Mouse (Mus musculus): ENCODE measurements around the gene Tbc1d10b. TPM values are rescaled to one million over a fixed set of nuclear protein-coding genes. Genes with fewer than 3 reads are reported as not detected.
A peak's percentile ranks its signal among the peaks of the same experiment; 100 is the strongest.

Tbc1d10b gene
- total RNA-seq, 2 experiments from 2014 or later = 20.8 to 21.6 TPM

DNA sequence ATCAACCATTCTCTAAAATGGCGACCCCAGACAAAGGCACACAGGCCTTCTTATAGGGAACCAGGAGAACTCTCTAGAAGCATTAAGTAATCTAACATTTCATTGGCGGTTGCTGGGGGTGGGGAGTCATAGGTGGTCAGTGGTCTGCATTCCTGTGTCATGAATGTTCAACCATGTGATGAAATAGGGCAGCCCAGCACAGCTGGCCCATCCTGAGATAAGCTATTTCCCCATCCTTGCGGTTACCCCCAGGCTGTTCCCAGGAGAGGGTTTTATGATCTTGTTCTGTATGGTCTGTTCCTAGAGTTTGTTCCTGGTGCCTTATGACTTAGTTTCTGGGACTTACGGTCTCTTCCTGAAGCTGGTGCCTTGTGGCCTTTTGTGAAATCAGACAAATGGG, 50.7 kb downstream of the Tbc1d10b start:
- DNase-seq = peak; percentile 22 to 54

- no peak for DNase-seq
Observed at GRCm38 (mm10) chr7:127153477-127153876, 54.8 kb downstream of the Tbc1d10b start.

GRCm38 (mm10) chr7:127152464-127152863, 55.8 kb downstream of the Tbc1d10b start:
- no peak for DNase-seq

DNA sequence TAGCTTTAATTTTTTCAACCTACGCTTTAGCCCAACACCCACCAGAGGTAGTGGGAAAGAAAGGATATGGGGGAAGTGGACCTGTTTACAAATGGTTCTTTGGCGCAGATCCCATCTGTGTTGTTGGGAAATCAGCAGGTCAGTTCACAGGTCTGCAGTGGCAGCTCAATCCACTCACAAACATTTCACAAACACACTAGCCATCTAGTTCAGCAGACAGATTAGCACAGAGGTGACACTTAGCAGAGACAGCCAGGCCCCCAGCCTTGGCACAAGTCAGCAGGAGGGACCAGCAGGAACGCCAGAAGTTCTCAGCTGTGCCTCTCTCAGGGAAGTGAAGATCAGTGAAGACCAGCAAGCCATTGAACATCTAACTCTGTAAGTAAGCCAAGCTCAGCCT, 60.4 kb downstream of the Tbc1d10b start:
- no peak for DNase-seq

Other genes starting within 250 kb of the Tbc1d10b start
- 10 to 100 TPM; 43.2 to 45.2 TPM for gene Cdipt, start 232.6 kb downstream of the Tbc1d10b start, total RNA-seq (2021)
- under 1 TPM in 1 of 2 experiments, not detected in 1; 0.59 TPM for gene Cdiptos, start 232.4 kb downstream of the Tbc1d10b start, total RNA-seq (2021)
- gene Mvp, start 193.8 kb downstream of the Tbc1d10b start, total RNA-seq (2021) = 10 to 100 TPM; 59.9 to 68.7 TPM
- not detected for gene Pagr1b, start 192.0 kb downstream of the Tbc1d10b start, total RNA-seq (2021)
- gene Pagr1a, start 191.1 kb downstream of the Tbc1d10b start, total RNA-seq (2021) = 10 to 100 TPM in 1 of 2 experiments, 1 to 10 TPM in 1; 8.3 to 10.7 TPM
- 10 to 100 TPM; 24.6 to 27.3 TPM for gene Gm42742, start 187.4 kb downstream of the Tbc1d10b start, total RNA-seq (2021)
- gene Prrt2, start 187.3 kb downstream of the Tbc1d10b start, total RNA-seq (2021) = under 1 TPM in 1 of 2 experiments, not detected in 1; 0.80 TPM
- 10 to 100 TPM; 55.3 to 57.3 TPM for gene Maz, start 181.4 kb downstream of the Tbc1d10b start, total RNA-seq (2021)
- 1 to 10 TPM in 1 of 2 experiments, under 1 TPM in 1; 0.93 to 1.0 TPM for gene Kif22, start 166.0 kb downstream of the Tbc1d10b start, total RNA-seq (2021)
- not detected for gene Zg16, start 121.1 kb downstream of the Tbc1d10b start, total RNA-seq (2021)
- 1 to 10 TPM; 1.3 to 2.9 TPM for gene AI467606, start 117.1 kb downstream of the Tbc1d10b start, total RNA-seq (2021)
- gene Qprt, start 86.2 kb downstream of the Tbc1d10b start, total RNA-seq (2021) = under 1 TPM in 1 of 2 experiments, not detected in 1; 0.49 TPM
- 1 to 10 TPM in 1 of 2 experiments, under 1 TPM in 1; 0.55 to 2.6 TPM for gene Spn, start 70.6 kb downstream of the Tbc1d10b start, total RNA-seq (2021)
- gene Cd2bp2, start 12.4 kb downstream of the Tbc1d10b start, total RNA-seq (2021) = 10 to 100 TPM; 35.1 to 36.9 TPM
- 1 to 10 TPM; 1.1 to 3.7 TPM for gene Mylpf, start 422 bp upstream of the Tbc1d10b start, total RNA-seq (2021)
- gene Zfp553, start 24.6 kb upstream of the Tbc1d10b start, total RNA-seq (2021) = 1 to 10 TPM; 6.4 to 6.7 TPM
- gene Sept1, start 24.7 kb upstream of the Tbc1d10b start, total RNA-seq (2021) = 1 to 10 TPM; 3.0 to 7.7 TPM
- 10 to 100 TPM; 18.3 to 19.3 TPM for gene Zfp771, start 35.8 kb upstream of the Tbc1d10b start, total RNA-seq (2021)
- gene Dctpp1, start 52.2 kb upstream of the Tbc1d10b start, total RNA-seq (2021) = 10 to 100 TPM; 40.3 to 42.0 TPM
- gene Sephs2, start 65.6 kb upstream of the Tbc1d10b start, total RNA-seq (2021) = 10 to 100 TPM; 29.5 to 31.7 TPM
- 1 to 10 TPM; 1.9 to 4.1 TPM for gene Itgal, start 87.8 kb upstream of the Tbc1d10b start, total RNA-seq (2021)
- gene Zfp768, start 137.1 kb upstream of the Tbc1d10b start, total RNA-seq (2021) = 10 to 100 TPM; 35.9 to 42.9 TPM
- gene Zfp747, start 167.6 kb upstream of the Tbc1d10b start, total RNA-seq (2021) = 1 to 10 TPM; 3.4 to 5.1 TPM
- gene 9130019O22Rik, start 178.7 kb upstream of the Tbc1d10b start, total RNA-seq (2021) = 1 to 10 TPM; 1.6 to 1.7 TPM
- gene E430018J23Rik, start 185.2 kb upstream of the Tbc1d10b start, total RNA-seq (2021) = 1 to 10 TPM; 3.4 to 3.7 TPM
- gene Zfp764, start 198.4 kb upstream of the Tbc1d10b start, total RNA-seq (2021) = 1 to 10 TPM; 2.4 to 3.3 TPM
- gene Zfp688, start 213.6 kb upstream of the Tbc1d10b start, total RNA-seq (2021) = 1 to 10 TPM; 1.7 to 2.4 TPM
- gene Zfp689, start 240.7 kb upstream of the Tbc1d10b start, total RNA-seq (2021) = 1 to 10 TPM; 1.3 TPM

Measured in heart, adult 18-20 months (tissue).